Mouse (Mus musculus) brain, embryonic 14.5 days (tissue): ENCODE results near the gene Ccdc113.

Experiments
- CTCF ChIP-seq: fragments of 200-500 bp; IDR thresholded peaks from 2 replicates; pipeline ENCODE4 v1.5.1; 2012; ENCODE audit warnings: inconsistent platforms, mild to moderate bottlenecking, moderate library complexity, borderline replicate concordance; ENCODE audit not compliant: insufficient read depth, insufficient read length; ENCODE audit errors: extremely low read depth
- POLR2A ChIP-seq: fragments of 200-500 bp; IDR thresholded peaks from 2 replicates; pipeline ENCODE4 v1.6.1; 2012; ENCODE audit warnings: mild to moderate bottlenecking, inconsistent platforms, borderline replicate concordance; ENCODE audit not compliant: poor library complexity, insufficient read depth, insufficient read length, severe bottlenecking; ENCODE audit errors: extremely low read depth

DNA sequence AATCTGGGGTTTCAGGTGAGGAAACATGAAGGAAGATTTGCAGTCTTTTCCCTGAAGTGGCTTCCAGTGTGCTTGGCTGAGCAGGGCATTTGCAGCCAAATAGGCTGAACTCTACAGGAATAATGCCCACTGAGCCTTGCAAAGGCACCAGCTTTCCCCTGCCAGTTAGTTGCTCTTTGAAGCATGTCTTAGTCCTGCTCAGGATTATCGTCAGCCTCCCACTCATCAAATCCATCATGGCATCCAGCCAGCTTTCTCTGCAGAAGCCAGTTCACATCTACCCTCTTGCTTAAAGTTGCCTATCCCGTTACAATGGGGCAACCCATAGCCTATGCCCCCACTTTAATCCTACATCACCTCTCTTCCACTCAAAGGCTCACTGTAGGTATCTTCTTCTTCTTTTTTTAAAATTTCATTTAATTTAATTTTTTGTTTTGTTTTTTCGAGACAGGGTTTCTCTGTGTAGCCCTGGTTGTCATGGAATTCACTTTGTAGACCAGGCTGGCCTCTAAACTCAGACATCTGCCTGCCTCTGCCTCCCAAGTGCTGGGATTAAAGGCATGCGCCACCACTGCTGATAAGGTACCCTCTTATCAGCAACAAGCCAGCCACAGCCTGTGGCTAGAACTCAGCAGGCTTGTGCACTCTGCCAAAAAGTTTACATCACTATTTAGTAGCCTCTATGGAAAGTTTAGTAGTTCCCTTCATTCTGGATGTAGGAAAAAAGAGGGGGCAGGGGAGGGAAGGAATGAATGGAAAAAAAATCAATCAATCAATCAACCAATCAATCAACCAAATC, 34.4 kb upstream of the Ccdc113 start:
- no peak for TF ChIP-seq CTCF
- TF ChIP-seq POLR2A = no peak
